Mouse (Mus musculus) hindbrain, postnatal 0 days (tissue): ENCODE measurements around the gene Cdk4. TPM values are rescaled to one million over a fixed set of nuclear protein-coding genes. Genes with fewer than 3 reads are reported as not detected.

Experiments used
- ATAC-seq: fragments of 200-750 bp; cut with Nextera tagmentation; 2 replicates; pipeline ENCODE4 v1.8.0; 2017; ENCODE audit warnings: mild to moderate bottlenecking, moderate TSS enrichment, moderate library complexity
- DNase-seq: peaks from one replicate; pipeline ENCODE4 v3.0.0-alpha.2; 2015; ENCODE audit warnings: low spot score
- H3K27ac ChIP-seq: fragments of 300-500 bp; sonication (generic); 2 replicates; pipeline ENCODE4 v1.5.1; 2014; ENCODE audit warnings: mild to moderate bottlenecking
- H3K27me3 ChIP-seq: fragments of 300-500 bp; sonication (generic); 2 replicates; pipeline ENCODE4 v1.6.1; 2014; ENCODE audit warnings: low read length, mixed read lengths; ENCODE audit not compliant: insufficient read depth
- H3K36me3 ChIP-seq: fragments of 300-500 bp; sonication (generic); 2 replicates; pipeline ENCODE4 v1.6.1; 2014; ENCODE audit warnings: low read length, mixed read lengths; ENCODE audit not compliant: insufficient read depth
- H3K4me1 ChIP-seq: fragments of 300-500 bp; sonication (generic); 2 replicates; pipeline ENCODE4 v1.6.1; 2014; ENCODE audit warnings: antibody characterized with exemption, low read length, mixed read lengths; ENCODE audit not compliant: insufficient read depth
- H3K4me2 ChIP-seq: fragments of 300-500 bp; sonication (generic); 2 replicates; pipeline ENCODE4 v1.6.1; 2014; ENCODE audit warnings: low read depth, mild to moderate bottlenecking, low read length, moderate library complexity, mixed read lengths
- H3K4me3 ChIP-seq: fragments of 300-500 bp; sonication (generic); 2 replicates; pipeline ENCODE4 v1.5.1; 2014; ENCODE audit warnings: low read length
- H3K9ac ChIP-seq: fragments of 300-500 bp; sonication (generic); replicated peaks from 2 replicates; pipeline ENCODE4 v1.6.1; 2014; ENCODE audit warnings: mild to moderate bottlenecking, low read length, moderate library complexity, mixed read lengths
- H3K9me3 ChIP-seq: fragments of 300-500 bp; sonication (generic); 2 replicates; pipeline ENCODE4 v1.6.1; 2016; ENCODE audit warnings: low read length, mixed read lengths
- CTCF ChIP-seq: IDR thresholded peaks from 2 replicates; pipeline ENCODE4 v1.5.1; 2016; ENCODE audit warnings: antibody characterized with exemption, control low read depth, low read depth
- WGBS: fragments of 180-500 bp; shearing (Covaris S2); extraction: QIAGEN DNeasy Blood & Tissue Kit; methylation state at CpG from one replicate; pipeline ENCODE4 v1.1.7; 2014; 5-methylcytosine and 5-hydroxymethylcytosine counted together
- polyA plus RNA-seq: library from polyadenylated mRNA; unstranded; fragments of >200 nt; fragmentation: Nextera tagmentation; extraction: Ambion mirVana; gene quantifications from 2 replicates; pipeline ENCODE4 v1.2.1, GENCODE M21; 2015
- total RNA-seq: library from RNA; depleted of rRNA; stranded (reverse); fragments of >200 nt; gene quantifications from 2 replicates; pipeline ENCODE4 v1.2.3, GENCODE M21; 2014

The Cdk4 gene
- total and polyA plus RNA-seq, 2 experiments from 2014 or later: 519 to 524 TPM

DNA sequence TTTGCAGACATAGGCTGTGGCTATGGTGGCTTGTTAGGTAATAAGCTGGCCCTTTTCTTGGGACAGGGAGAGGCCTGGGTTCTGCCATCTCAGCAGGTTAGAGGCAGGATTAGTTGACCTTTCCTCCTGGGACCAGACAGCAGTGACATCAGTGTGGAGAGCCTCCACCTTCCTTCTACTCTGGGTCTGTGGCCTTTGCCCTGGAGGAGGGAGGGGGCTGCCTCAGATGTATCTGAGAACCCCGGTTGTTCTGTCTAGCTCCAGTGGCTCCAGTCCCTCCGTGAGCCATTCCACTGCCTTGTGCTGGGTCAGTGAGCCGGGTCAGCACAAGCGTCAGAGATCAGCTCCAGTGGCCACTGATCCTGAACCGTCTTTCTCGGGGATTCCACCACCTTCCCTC, 20.1 kb upstream of the Cdk4 start:
- no peak for ATAC-seq
- no peak for TF ChIP-seq CTCF

DNA sequence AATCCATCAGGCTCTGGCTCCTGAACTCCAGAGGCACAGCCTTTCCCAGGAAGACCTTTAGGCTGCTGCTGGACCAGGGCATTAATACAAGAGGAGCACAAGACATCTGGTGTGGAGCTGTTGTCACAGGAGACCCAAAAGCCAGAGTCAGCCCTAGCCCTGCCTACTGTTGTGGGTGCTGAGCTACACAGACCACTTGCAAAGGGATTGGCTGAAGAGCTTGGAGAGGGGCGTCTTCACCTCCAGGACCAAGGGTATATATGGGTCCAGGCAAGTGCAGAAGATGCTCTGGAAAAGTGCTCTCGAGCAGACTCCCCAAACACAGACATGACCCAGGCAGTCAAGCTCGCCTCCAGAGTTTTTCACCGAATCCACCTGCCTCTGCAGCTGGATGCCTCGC, 15.4 kb upstream of the Cdk4 start, which contains the start of gene Cyp27b1:
Cyp27b1 (plus strand) TSS at position 297 of the 400 bp plus-strand sequence.
- no peaks in the 10 kb centered on the region for H3K36me3 ChIP-seq
- peak within 1 kb of the TSS; percentile 8; the same call in 1 of the 2 replicates for H3K4me2 ChIP-seq
- no peak for TF ChIP-seq CTCF
- no peak within 1 kb of the TSS for H3K27ac ChIP-seq
- H3K4me1 ChIP-seq: peaks cover 6% of the 10 kb centered on the region; the same call in 1 of the 2 replicates
- 32% methylated on average over 5 of the region's 5 CpGs for WGBS
- no peak within 1 kb of the TSS for H3K9ac ChIP-seq
- ATAC-seq: no peak
- DNase-seq: no peak
- H3K9me3 ChIP-seq: no peaks in the 10 kb centered on the region
- peaks cover 26% of the 10 kb centered on the region; the same call in 1 of the 2 replicates for H3K27me3 ChIP-seq
- no peak within 1 kb of the TSS for H3K4me3 ChIP-seq

More for the DNA sequence above, 20.1 kb upstream of the Cdk4 start:
- WGBS: 81% methylated on average over 6 of the region's 6 CpGs
- H3K27me3 ChIP-seq: peaks cover 9% of the 10 kb centered on the region; the same call in 1 of the 2 replicates
- no peak overlapping the region for H3K27ac ChIP-seq
- H3K4me1 ChIP-seq: no peaks in the 10 kb centered on the region
- no peaks in the 10 kb centered on the region for H3K9me3 ChIP-seq
- no peak for DNase-seq
- H3K36me3 ChIP-seq: no peaks in the 10 kb centered on the region
- no peak overlapping the region for H3K9ac ChIP-seq
- no peak overlapping the region for H3K4me3 ChIP-seq
- H3K4me2 ChIP-seq: no peak overlapping the region

DNA sequence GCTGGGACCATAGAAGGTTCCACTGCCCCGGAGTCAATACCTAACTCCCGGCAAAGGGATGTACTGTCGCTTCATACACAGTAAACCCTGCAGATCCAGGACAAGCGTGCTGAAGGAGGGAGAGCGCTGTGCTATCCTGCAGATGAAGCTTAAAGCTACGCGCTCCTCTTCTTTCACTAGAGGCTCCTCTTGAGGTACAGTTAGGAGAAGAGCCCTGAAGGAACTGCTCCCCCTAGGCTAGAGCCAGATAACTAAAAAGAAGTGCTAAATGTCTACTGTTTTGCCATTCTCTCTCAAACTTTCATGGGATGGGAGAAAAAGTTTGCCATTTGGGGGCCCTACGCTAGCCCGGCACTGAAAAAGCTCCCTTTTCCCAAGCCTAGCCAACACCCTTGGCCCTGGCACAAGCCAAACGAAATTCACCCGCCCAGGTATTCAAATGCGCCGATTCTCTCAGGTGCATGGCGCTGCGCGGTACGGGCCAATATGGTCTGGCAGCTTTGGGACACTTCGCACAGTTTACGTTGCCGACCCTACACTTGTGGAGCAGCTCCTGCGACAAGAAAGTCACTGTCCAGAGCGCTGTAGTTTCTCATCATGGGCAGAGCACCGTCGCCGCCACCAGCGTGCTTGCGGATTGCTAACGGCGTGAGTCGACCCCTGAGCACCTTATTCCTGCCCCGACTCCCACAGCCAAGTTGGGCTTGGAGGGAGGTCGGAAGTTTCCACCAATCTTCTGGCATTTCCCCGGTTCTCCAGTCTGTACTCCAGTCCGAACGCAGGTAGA, 14.5 kb upstream of the Cdk4 start:
- Histone ChIP-seq H3K36me3 (no peaks in the 10 kb centered on the region; the same call in 1 of the 2 replicates), H3K9ac (no peak overlapping the region), H3K4me2 (peak overlapping the region; percentile 8; the same call in 1 of the 2 replicates), H3K9me3 (no peaks in the 10 kb centered on the region), H3K4me3 (0 out of 2 replicates have a peak overlapping the region, but pooled peaks have one; percentile 0), H3K27me3 (peaks cover 26% of the 10 kb centered on the region; the same call in 1 of the 2 replicates), H3K4me1 (peaks cover 6% of the 10 kb centered on the region; the same call in 1 of the 2 replicates), H3K27ac (no peak overlapping the region)
- DNase-seq (no peak), ATAC-seq (no peak)
- WGBS: 6% methylated on average over 35 of the region's 35 CpGs
- 0 out of 2 replicates have a peak, but pooled peaks have one; percentile 3 for TF ChIP-seq CTCF

DNA sequence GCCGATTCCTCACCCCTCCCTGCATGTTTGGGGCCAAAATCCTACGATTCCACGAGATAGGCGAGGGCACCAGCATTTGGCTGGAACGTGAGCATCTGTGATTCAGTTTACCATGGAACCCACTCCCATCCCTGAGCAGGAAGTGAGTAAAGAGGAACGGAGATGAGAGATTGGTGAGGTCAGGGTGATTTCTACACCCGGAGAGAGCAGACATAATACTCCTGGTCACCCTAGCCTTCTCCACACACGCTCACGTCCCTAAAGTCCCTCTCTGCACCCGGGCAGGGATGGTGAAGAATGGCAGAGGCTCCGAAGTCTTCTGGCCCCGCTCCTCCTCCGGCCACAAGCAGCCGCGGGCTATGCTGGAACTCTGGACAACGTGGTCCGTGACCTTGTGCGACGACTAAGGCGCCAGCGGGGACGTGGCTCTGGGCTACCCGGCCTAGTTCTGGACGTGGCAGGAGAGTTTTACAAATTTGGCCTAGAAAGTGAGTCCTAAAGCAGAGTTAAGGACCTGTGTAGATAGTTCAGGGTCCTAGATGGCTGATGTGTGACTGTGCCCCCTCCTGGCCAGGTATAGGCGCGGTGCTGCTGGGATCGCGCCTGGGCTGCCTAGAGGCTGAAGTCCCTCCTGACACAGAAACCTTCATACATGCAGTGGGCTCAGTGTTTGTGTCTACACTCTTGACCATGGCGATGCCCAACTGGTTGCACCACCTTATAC, 13.8 kb upstream of the Cdk4 start:
- peak overlapping the region; percentile 8; the same call in 1 of the 2 replicates for H3K4me2 ChIP-seq
- no peak overlapping the region for H3K27ac ChIP-seq
- H3K9me3 ChIP-seq: no peaks in the 10 kb centered on the region
- H3K4me3 ChIP-seq: peak overlapping the region; percentile 0; the same call in 1 of the 2 replicates
- H3K4me1 ChIP-seq: peaks cover 6% of the 10 kb centered on the region; the same call in 1 of the 2 replicates
- DNase-seq (no peak), ATAC-seq (0 out of 2 replicates have a peak, but pooled peaks have one; percentile 11)
- peaks cover 26% of the 10 kb centered on the region; the same call in 1 of the 2 replicates for H3K27me3 ChIP-seq
- peak; percentile 38 for TF ChIP-seq CTCF
- 4% methylated on average over 29 of the region's 29 CpGs for WGBS
- H3K36me3 ChIP-seq: peaks cover 7% of the 10 kb centered on the region; the same call in 1 of the 2 replicates
- H3K9ac ChIP-seq: no peak overlapping the region

DNA sequence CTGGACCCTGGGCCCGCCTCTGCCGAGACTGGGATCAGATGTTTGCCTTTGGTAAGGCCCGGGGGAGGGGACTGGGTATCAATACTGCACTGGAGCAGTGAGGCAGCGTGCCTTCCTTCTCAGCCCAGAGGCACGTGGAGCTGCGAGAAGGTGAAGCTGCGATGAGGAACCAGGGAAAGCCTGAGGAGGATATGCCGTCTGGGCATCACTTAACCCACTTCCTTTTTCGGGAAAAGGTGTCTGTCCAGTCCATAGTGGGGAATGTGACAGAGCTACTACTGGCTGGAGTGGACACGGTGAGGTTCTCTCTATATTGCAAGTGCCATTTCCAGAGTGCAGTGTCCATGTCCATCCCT, 13.2 kb upstream of the Cdk4 start:
- Histone ChIP-seq H3K4me2 (no peak overlapping the region), H3K9me3 (no peaks in the 10 kb centered on the region), H3K4me1 (peaks cover 6% of the 10 kb centered on the region; the same call in 1 of the 2 replicates), H3K36me3 (peaks cover 12% of the 10 kb centered on the region; the same call in 1 of the 2 replicates), H3K27me3 (peaks cover 26% of the 10 kb centered on the region; the same call in 1 of the 2 replicates), H3K4me3 (no peak overlapping the region), H3K9ac (no peak overlapping the region), H3K27ac (no peak overlapping the region)
- DNase-seq: no peak
- TF ChIP-seq CTCF: no peak
- 24% methylated on average over 10 of the region's 10 CpGs for WGBS
- ATAC-seq: no peak

DNA sequence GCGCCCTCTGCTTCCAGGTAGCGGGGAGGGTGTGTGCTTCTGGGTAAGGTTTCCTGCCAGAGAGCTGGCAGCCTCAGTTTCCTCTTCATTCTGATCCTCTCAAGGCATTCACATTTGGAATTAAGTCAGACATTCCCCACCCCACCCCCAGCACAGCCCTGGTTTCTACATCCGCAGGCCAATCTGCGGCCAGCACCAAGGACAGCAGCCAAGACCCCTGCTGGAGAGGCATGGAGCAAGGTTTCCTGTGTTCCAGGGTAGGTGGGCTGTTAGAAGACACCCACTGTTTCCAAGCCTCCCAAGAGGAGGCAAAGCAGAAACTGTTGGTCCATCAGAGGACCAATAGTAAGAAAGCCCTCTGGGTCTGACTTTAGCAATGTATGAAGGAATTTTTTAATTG, 8.7 kb upstream of the Cdk4 start:
- peaks cover 35% of the 10 kb centered on the region for H3K36me3 ChIP-seq
- ATAC-seq (no peak), DNase-seq (no peak)
- no peak for TF ChIP-seq CTCF
- no peak overlapping the region for H3K9ac ChIP-seq
- peaks cover 12% of the 10 kb centered on the region; the same call in 1 of the 2 replicates for H3K27me3 ChIP-seq
- H3K4me1 ChIP-seq: no peaks in the 10 kb centered on the region; the same call in 1 of the 2 replicates
- no peak overlapping the region for H3K27ac ChIP-seq
- no peak overlapping the region for H3K4me3 ChIP-seq
- H3K4me2 ChIP-seq: no peak overlapping the region
- no peaks in the 10 kb centered on the region for H3K9me3 ChIP-seq
- 59% methylated on average over 4 of the region's 4 CpGs for WGBS
